ENCODE assay signal across 12 mouse cellular contexts in the genomic region with DNA sequence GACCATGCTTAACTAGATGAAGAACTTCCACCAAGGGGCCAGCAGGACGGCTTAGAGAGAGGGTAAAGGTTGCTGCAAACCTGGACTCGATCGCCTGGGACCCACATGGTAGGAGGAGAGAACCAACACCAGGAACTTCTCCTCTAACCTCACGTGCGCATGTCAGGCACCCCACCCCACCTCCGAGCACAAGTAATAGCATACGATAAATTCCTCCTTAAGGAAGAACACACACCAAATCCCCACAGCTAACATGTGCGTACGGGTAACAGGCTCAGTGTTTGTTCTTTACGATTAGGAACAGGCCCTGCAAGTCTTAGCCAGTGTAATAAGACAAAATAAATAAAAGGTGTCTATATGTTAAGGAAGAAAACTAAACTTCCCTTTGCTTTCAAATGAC.
"Had no signal": no experiment of that assay in that cellular context is flagged by ENCODE, and none has a peak within 500 bp of the region (broad histone marks: within the 10 kb centered on the region; RNA-seq: fewer than 3 reads in every experiment).

No protein-coding gene starts in this region.

- H3K9ac ChIP-seq: limb, embryonic 15.5 days; liver, embryonic 12.5 days; neural tube, embryonic 15.5 days had no signal

- ATAC-seq: liver, embryonic 12.5 days had no signal

- H3K4me3 ChIP-seq: left cerebral cortex, adult 2 months; limb, embryonic 15.5 days; liver, embryonic 12.5 days; midbrain, embryonic 10.5 days; myocyte; neural tube, embryonic 15.5 days had no signal

- H3K27ac ChIP-seq: left cerebral cortex, adult 2 months; limb, embryonic 15.5 days; liver, embryonic 12.5 days; midbrain, embryonic 10.5 days; neural tube, embryonic 15.5 days had no signal

- DNase-seq: kidney, adult 8-10 months; kidney, postnatal 25 days; lung, postnatal 4 days; midbrain, embryonic 14.5 days; thymus, adult 2 months; thymus, postnatal 25 days had no signal

- H3K4me2 ChIP-seq: limb, embryonic 15.5 days; liver, embryonic 12.5 days; neural tube, embryonic 15.5 days had no signal

- H3K9me3 ChIP-seq: limb, embryonic 15.5 days; liver, embryonic 12.5 days; neural tube, embryonic 15.5 days had no signal

- H3K36me3 ChIP-seq: limb, embryonic 15.5 days; liver, embryonic 12.5 days; midbrain, embryonic 10.5 days; neural tube, embryonic 15.5 days had no signal

- H3K27me3 ChIP-seq: limb, embryonic 15.5 days; liver, embryonic 12.5 days; neural tube, embryonic 15.5 days had no signal
